Mouse (Mus musculus) frontal cortex, adult (tissue): ENCODE data around the gene Sh2b3.

Source experiments
- ATAC-seq: cut with Nextera tagmentation; 2 replicates; pipeline ENCODE4 v1.9.2; 2017; ENCODE audit warnings: mild to moderate bottlenecking, moderate library complexity, mixed read lengths; ENCODE audit not compliant: low TSS enrichment

Sh2b3 gene

DNA sequence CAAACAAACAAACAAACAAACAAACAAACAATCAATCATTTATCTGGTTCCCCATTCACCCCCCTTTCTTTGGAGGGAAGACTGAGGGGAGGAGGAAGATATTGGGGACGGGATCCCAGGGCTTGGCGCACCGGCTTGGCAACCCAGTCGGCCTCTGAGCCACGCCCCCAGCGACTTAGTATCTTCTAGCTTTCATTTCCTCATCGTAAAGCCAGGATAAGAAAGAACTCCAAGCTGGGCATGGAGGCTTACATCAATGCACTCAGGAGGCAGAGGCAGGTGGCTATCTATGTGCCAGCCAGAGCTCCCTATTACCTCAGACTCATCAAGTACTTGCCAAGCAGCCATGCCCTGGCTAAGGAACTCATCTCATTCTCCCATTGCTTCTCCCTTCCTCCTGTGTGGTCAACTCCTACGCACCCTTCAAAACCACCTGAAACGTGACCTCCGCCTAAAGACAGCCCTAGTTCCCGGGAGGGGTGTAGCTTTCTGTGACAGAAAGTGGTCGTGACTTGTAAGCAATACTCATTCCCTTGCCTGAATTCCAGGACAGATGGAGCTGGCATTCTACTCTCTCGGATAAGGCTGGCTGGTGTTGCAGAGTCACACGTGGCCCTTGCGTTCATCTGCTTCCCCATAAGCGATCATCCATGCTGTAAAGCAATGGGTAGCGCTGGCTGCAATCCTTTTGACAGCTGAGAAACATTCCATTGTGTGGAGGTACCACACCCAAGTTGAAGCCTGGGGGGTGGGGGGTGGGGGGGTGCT is 5.9 kb upstream of the Sh2b3 start:
- 0 out of 2 replicates have a peak, but pooled peaks have one; percentile 11 for ATAC-seq

- ATAC-seq: peak; percentile 45
Observed at GRCm38 (mm10) chr5:121842665-121843118, 5.2 kb upstream of the Sh2b3 start.

GRCm38 (mm10) chr5:121841973-121842372 is 4.5 kb upstream of the Sh2b3 start:
- ATAC-seq: no peak

- no peak for ATAC-seq
Observed at GRCm38 (mm10) chr5:121841516-121841915, 4.1 kb upstream of the Sh2b3 start.

- no peak for ATAC-seq
Observed at GRCm38 (mm10) chr5:121839128-121839473, 1.7 kb upstream of the Sh2b3 start.

- ATAC-seq: no peak
Observed at GRCm38 (mm10) chr5:121838341-121839127, 1.1 kb upstream of the Sh2b3 start.

DNA sequence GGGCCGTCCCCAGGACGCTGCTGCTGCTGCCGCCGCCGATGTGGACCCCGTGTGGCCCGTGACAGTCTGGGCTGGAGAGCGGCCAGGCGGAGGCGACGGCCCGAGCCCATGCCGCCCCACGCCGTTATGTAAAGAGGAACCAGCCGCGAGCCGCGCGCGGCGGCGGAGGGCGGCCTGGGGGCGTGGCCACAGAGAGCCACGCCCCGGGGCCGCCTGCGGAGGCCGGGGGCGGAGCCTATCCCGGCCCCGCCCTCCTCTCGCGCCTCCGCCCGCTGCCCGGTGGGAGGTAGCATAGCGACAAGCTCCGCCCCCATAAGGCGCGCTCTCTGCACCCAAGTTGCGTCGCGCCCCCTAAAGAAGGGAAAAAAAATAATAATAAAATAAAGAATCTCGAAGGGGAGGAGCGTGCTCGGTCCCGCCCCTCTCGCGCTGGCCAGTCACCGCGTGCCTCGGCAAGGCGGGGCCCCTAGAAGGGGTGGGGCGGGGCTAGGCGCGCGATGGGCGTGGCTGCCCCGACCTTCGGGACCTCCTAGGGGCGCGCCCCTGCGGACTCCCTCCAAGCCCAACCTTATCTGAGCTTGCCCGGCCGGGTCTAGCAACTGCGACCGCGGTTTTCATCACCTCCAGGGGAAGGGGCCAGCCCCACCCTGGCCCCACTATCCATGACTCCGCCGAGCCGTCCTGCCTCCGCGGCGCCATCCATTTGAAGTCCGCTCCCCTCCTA is 592 bp downstream of the Sh2b3 start:
- peak; percentile 38 for ATAC-seq

GRCm38 (mm10) chr5:121835949-121836691 is 1.3 kb downstream of the Sh2b3 start:
- ATAC-seq: peak; percentile 16; the same call in 1 of the 2 replicates

DNA sequence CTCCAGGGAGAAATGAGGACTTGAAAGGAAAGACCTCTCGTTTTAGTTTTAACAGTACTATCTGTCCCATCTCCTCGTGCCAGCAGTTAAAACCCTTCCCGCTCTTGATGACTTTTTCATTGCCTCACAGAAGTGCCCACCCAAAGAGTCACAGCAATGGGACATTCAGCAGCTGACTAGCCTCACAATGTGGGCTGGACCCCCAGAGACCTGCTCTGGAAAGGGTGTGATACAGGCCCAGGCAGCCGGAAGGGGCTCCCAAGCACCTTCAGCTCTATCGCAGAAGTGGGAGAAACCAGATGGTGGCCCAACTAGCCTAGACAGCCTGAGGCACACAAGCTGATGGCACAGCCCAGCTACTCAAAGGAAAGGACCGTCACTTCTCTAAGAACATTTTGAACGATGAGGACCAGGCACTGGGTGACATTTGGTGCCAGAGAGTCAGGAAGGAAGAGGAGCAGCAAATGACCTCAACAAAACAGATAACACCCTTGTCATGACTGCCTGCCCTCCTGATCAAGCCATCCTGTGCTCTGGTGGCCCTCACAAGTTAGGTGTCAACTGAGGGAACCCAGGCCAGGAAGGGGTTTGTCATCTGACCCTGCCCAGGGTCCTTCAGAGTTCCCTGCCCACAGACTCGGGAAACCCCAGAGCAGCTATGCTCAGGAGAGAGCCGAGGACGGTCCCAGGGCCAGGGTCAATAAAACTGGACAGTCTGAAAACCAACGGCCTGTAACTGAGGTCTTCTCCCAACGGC is 2.3 kb downstream of the Sh2b3 start:
- ATAC-seq: no peak

- ATAC-seq: no peak
Observed at GRCm38 (mm10) chr5:121834241-121834606, 3.2 kb downstream of the Sh2b3 start.

GRCm38 (mm10) chr5:121833572-121834240 is 3.7 kb downstream of the Sh2b3 start:
- ATAC-seq: no peak

DNA sequence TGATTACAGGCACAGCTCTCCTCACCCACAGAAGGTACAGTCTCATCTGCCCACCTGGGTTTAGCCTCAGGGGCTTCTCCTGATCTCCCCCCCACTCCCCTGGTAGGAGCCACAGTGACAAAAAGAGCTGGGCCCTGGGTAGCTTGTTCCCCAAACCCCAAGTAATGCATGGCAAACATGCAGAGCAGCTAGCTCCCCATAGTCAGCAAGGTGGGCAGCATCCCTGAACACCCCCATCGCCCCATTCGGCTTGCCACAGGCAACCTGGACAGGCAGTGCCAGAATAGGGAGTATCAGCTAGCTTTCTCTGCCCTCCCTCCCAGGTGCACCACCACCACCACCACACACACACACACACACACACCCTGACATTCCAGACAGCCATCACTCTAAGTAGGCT is 4.3 kb downstream of the Sh2b3 start:
- no peak for ATAC-seq

DNA sequence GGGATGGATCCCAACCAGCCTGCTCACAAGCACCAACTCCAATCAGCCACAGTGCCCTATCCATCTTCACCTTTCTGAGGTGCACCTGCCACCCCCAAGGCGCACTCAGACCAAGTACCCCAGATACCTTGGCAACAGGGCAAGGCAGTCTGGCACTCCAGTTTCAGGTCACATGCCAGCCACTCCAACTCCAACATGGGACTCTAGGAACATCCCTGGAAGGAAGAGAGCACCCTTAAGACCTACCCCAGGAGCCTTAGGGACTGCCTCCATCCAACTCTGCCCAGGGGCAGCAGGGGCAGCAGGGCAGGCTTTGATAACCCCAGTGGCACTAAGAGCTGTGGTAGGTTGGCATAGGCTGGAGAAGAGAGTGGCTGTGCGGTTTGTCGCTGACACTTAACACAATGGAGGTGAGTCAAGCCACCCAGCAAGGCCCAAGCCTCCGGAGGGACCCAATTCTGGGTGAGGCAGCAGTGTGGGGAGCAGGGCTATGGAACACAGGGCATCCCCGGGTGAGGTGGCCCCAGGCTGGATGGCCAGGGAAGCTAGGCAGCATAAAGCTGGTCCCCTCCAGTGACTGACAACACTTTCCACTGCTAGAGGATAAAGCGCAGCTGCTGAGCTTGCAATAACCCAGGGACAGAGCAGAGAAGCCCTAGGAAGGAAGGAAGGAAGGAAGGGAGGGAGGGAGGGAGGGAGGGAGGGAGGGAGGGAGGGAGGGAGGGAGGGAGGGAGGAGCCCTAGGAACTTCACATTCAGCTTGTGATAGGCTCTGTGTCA is 4.9 kb downstream of the Sh2b3 start:
- ATAC-seq: no peak

DNA sequence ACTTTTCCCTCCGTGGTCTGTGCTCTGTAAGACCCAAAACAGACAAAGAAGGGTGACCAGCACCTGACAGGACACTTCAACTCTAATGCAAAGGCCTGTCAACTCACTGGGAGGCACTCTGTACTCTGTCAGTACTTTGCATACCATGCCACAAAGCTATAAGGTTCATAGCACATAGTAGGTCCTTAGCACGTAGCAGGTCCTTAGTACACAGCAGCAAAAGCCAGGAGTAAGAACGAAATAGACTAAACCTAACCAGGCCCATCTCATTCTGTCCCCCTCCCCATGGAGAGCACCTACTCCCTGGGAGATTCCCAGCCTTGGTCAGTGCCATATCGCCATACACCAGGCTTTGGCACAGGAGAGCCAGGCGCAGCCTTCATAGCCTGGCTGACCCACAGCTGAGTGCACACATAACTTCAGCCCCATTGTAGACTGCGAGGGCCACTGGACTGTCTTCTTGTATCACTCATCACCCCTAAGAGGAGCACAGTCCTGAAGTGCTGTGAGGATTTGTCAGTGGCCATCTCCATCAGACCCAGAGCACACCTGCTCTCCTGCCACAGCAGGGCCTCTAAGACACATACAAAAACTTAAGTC is 6.3 kb downstream of the Sh2b3 start:
- ATAC-seq: no peak

GRCm38 (mm10) chr5:121828491-121829432 is 8.7 kb downstream of the Sh2b3 start:
- ATAC-seq: peak; percentile 51

- no peak for ATAC-seq
Observed at GRCm38 (mm10) chr5:121827876-121828275, 9.6 kb downstream of the Sh2b3 start.

- no peak for ATAC-seq
Observed at GRCm38 (mm10) chr5:121825606-121826005, 11.8 kb downstream of the Sh2b3 start.

DNA sequence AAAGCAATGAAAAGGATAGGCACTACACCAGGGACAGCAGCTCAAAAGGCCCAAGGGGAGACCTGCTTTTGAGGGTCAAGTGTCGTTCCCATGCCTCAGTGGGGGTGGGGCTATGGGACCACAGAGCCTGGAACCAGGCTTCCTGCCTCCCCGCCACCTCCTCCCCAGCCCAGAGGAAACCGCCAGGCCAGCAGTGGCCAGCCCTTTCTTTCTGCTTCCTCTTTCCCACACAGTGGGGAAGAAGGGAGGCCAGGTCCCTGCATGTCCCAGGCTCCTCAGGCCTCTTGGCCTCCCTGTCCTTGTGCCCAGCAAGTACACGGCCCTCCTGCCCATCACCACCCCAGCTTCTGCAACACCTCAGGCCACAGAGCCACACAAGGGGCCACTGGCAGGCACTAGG is 13.3 kb downstream of the Sh2b3 start:
- no peak for ATAC-seq
